Mouse (Mus musculus): ENCODE data around the gene Dcdc2a.

DNA sequence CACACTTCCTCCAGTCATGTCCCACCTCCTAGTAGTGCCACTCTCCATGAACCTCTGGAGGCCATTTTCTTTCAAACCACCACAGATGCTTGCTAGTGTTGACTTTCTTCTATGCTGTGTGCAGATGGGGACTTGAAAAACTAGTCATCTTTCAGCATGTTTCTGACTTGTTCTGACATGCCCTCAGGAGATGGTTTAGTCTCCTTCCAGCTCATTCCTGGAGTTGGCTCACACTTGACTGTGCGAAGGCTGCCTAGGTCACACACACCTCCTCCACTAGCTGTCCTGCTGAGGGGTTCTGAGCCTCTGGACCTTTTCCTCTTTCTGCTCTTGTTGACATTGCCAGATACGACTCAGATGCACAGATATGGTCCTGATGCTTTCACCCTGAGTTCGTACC is 106.8 kb downstream of the Dcdc2a start:
- TF ChIP-seq CTCF (IDR thresholded peaks at IDR 0.05; ENCODE audit: borderline replicate concordance, control insufficient read depth, extremely low read depth, insufficient read depth, low read length, poor library complexity) (no peak), POLR2A (IDR thresholded peaks at IDR 0.05; ENCODE audit: control insufficient read depth, extremely low read depth, insufficient read depth, low read length, poor library complexity) (no peak)
